Mouse (Mus musculus) neural tube, embryonic 12.5 days (tissue): ENCODE results near the gene Pde11a. TPM values are rescaled to one million over a fixed set of nuclear protein-coding genes. Genes with fewer than 3 reads are reported as not detected.

ENCODE experiments used
- microRNA-seq: library from miRNA; unstranded; fragments of <30 nt; microRNA quantifications from one replicate; pipeline ENCODE4, GENCODE M21; 2017
- polyA plus RNA-seq: library from polyadenylated mRNA; unstranded; fragments of >200 nt; fragmentation: Nextera tagmentation; extraction: Ambion mirVana; gene quantifications from 2 replicates; pipeline ENCODE4 v1.2.1, GENCODE M21; 2016

Pde11a gene
- polyA plus RNA-seq, 1 experiment from 2014 or later: 0.48 TPM

Small RNA genes lying within 50 kb of the gene (microRNA-seq; reads per million reads assigned to microRNA genes)
- gene Gm44337: not detected

Other genes with a start within 250 kb of the Pde11a start
- not detected in 2 replicates for gene Cyct, start 21.7 kb upstream of the Pde11a start, polyA plus RNA-seq
- gene Rbm45, start 31.2 kb upstream of the Pde11a start, polyA plus RNA-seq: 14.1 and 18.6 TPM in 2 replicates
- 26.4 and 33.1 TPM in 2 replicates for gene Osbpl6, start 67.7 kb upstream of the Pde11a start, polyA plus RNA-seq